Mouse (Mus musculus): Measurements from ENCODE around the gene Nrg3.
"Not testable (repeated sequence)": the region's sequence is repeated elsewhere in the genome, so short reads cannot be mapped to it uniquely, and the experiment has no call there.

Gene Nrg3

GRCm38 (mm10) chr14:38629671-38630070 is 843.2 kb downstream of the Nrg3 start:
- no peak for DNase-seq (ENCODE audit: low read depth in 2 of 2, low spot score in 2 of 2)

- DNase-seq (ENCODE audit: low read depth in 2 of 2, low spot score in 2 of 2): no peak
These were observed 843.8 kb downstream of the Nrg3 start for GRCm38 (mm10) chr14:38628862-38629619.

GRCm38 (mm10) chr14:38616969-38617368 is 855.9 kb downstream of the Nrg3 start:
- DNase-seq (ENCODE audit: low read depth in 2 of 2, low spot score in 2 of 2): no peak

- no peak for DNase-seq (ENCODE audit: low read depth in 2 of 2, low spot score in 2 of 2)
These were observed 875.2 kb downstream of the Nrg3 start for GRCm38 (mm10) chr14:38597735-38598134.

- no peak for DNase-seq (ENCODE audit: low read depth in 2 of 2, low spot score in 2 of 2)
These were observed 878.6 kb downstream of the Nrg3 start for GRCm38 (mm10) chr14:38594297-38594696.

GRCm38 (mm10) chr14:38576796-38577195 is 896.1 kb downstream of the Nrg3 start:
- DNase-seq (ENCODE audit: low read depth in 2 of 2, low spot score in 2 of 2): no peak

- DNase-seq (ENCODE audit: low read depth in 2 of 2, low spot score in 2 of 2): no peak
These were observed 904.7 kb downstream of the Nrg3 start for GRCm38 (mm10) chr14:38568184-38568583.

GRCm38 (mm10) chr14:38566182-38566581 is 906.7 kb downstream of the Nrg3 start:
- DNase-seq (ENCODE audit: low read depth in 2 of 2, low spot score in 2 of 2): no peak

GRCm38 (mm10) chr14:38554636-38555035 is 918.3 kb downstream of the Nrg3 start:
- DNase-seq (ENCODE audit: low read depth in 2 of 2, low spot score in 2 of 2): no peak

GRCm38 (mm10) chr14:38547257-38547656 is 925.6 kb downstream of the Nrg3 start:
- DNase-seq (ENCODE audit: low read depth in 2 of 2, low spot score in 2 of 2): no peak

- DNase-seq (ENCODE audit: low read depth in 2 of 2, low spot score in 2 of 2): no peak
These were observed 937.7 kb downstream of the Nrg3 start for GRCm38 (mm10) chr14:38535181-38535580.

GRCm38 (mm10) chr14:38533495-38533894 is 939.4 kb downstream of the Nrg3 start:
- DNase-seq (ENCODE audit: low read depth in 2 of 2, low spot score in 2 of 2): no peak

- no peak for DNase-seq (ENCODE audit: low read depth in 2 of 2, low spot score in 2 of 2)
These were observed 956.7 kb downstream of the Nrg3 start for GRCm38 (mm10) chr14:38516232-38516631.

GRCm38 (mm10) chr14:38509016-38509415 is 963.9 kb downstream of the Nrg3 start:
- DNase-seq (ENCODE audit: low read depth in 2 of 2, low spot score in 2 of 2): no peak

- no peak for DNase-seq (ENCODE audit: low read depth in 2 of 2, low spot score in 2 of 2)
These were observed 977.9 kb downstream of the Nrg3 start for GRCm38 (mm10) chr14:38494970-38495369.

- no peak for DNase-seq (ENCODE audit: low read depth in 2 of 2, low spot score in 2 of 2)
These were observed 1025.8 kb downstream of the Nrg3 start for GRCm38 (mm10) chr14:38447086-38447485.

- no peak for DNase-seq (ENCODE audit: low read depth in 2 of 2, low spot score in 2 of 2)
These were observed 1028.1 kb downstream of the Nrg3 start for GRCm38 (mm10) chr14:38444788-38445187.

GRCm38 (mm10) chr14:38433793-38434589 is 1038.9 kb downstream of the Nrg3 start:
- DNase-seq (ENCODE audit: low read depth in 2 of 2, low spot score in 2 of 2): no peak

GRCm38 (mm10) chr14:38374660-38375059 is 1098.2 kb downstream of the Nrg3 start:
- no peak for DNase-seq (ENCODE audit: low read depth in 2 of 2, low spot score in 2 of 2)

- DNase-seq (ENCODE audit: low read depth in 2 of 2, low spot score in 2 of 2): no peak
These were observed 1131.9 kb downstream of the Nrg3 start for GRCm38 (mm10) chr14:38340967-38341366.

GRCm38 (mm10) chr14:38322841-38323240 is 1150.0 kb downstream of the Nrg3 start:
- DNase-seq (ENCODE audit: low read depth in 2 of 2, low spot score in 2 of 2): not testable (repeated sequence)

- no peak for DNase-seq (ENCODE audit: low read depth in 2 of 2, low spot score in 2 of 2)
These were observed 1152.1 kb downstream of the Nrg3 start for GRCm38 (mm10) chr14:38320619-38321340.
